Mouse (Mus musculus): ENCODE measurements around the gene Tefm. TPM values are rescaled to one million over a fixed set of nuclear protein-coding genes. Genes with fewer than 3 reads are reported as not detected.

Tefm gene
- polyA plus RNA-seq, 1 experiment: 37.3 TPM

DNA sequence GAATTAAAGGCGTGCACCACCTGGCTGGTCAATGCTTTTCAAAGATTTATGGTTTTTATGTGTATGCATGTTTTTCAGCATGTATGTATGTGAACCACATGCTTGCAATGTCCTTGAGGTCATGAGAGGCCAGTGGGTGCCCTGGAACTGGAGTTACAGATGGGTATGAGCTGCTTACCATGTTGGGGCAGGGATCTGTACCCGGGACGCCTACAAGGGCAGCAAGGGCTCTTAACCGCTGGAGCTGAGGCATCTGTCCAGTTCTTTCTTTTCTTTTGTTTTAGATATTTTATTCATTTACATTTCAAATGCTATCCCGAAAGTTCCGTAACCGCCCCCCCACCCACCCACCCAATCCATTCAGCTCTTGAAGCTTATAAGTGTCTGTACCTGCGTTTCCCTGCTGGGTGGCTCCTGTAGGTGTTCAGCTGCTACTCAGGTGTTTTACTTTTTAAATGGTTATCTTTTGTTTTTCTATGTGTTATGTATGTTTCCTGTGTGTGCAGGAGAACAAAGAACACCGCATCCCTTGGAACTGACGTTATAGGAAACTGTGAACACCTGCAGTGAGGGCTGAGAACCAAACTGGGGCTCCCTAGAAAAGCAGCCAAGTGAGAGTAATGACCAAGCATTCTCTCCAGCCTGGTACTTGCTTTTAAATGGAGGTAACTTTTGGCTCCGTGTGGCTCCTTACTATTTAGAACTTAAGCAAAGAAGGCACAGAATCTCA, 5.9 kb downstream of the Tefm start:
- peaks cover 22% of the 10 kb centered on the region for H3K36me3 ChIP-seq (ENCODE audit: control insufficient read depth, insufficient read depth, low read length, poor library complexity, severe bottlenecking)

DNA sequence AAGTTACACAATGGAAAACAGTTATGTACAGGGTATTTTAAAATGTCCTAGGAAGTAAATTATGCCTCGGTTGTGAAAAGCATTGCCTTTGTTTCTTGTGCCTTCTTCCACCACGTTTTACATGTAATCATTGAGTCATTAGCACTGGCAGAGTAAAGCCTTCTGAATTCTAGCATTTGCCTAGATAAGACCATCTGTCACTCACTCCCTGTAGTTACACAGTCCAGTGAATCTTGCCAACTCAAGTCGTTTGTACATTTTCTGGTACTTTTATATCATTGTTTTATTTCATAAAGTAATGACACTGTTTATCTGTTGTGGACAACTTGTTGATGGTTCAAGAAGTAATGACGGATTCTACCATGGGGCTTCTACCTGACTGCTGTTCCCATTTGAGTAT, 7.2 kb downstream of the Tefm start:
- H3K27me3 ChIP-seq (ENCODE audit: control insufficient read depth, insufficient read depth, low read length, poor library complexity, severe bottlenecking): no peaks in the 10 kb centered on the region
- TF ChIP-seq EP300 (IDR thresholded peaks at IDR 0.05; ENCODE audit: insufficient read depth, low read depth, low read length): no peak
- TF ChIP-seq CTCF (IDR thresholded peaks at IDR 0.05; ENCODE audit: low read depth, low read length): no peak
- no peak for TF ChIP-seq POLR2A (IDR thresholded peaks at IDR 0.05; ENCODE audit: insufficient read depth, low read length)
- H3K9ac ChIP-seq (ENCODE audit: low read depth, poor library complexity, severe bottlenecking): no peak overlapping the region
- H3K9me3 ChIP-seq (replicated peaks; ENCODE audit: control insufficient read depth, insufficient read depth, low read length, poor library complexity, severe bottlenecking): no peaks in the 10 kb centered on the region
- H3K36me3 ChIP-seq (ENCODE audit: control insufficient read depth, insufficient read depth, low read length, poor library complexity, severe bottlenecking): peaks cover 22% of the 10 kb centered on the region
- H3K4me3 ChIP-seq (ENCODE audit: low read depth, low read length): no peak overlapping the region
- peak overlapping the region; percentile 78; the same call in 1 of the 2 replicates for H3K27ac ChIP-seq (ENCODE audit: insufficient read depth, low read length)
- peaks cover 5% of the 10 kb centered on the region for H3K4me1 ChIP-seq (ENCODE audit: control insufficient read depth, insufficient read depth, low read length)

More for the DNA sequence above, 5.9 kb downstream of the Tefm start:
- TF ChIP-seq POLR2A (IDR thresholded peaks at IDR 0.05; ENCODE audit: insufficient read depth, low read length): no peak
- no peak for TF ChIP-seq CTCF (IDR thresholded peaks at IDR 0.05; ENCODE audit: low read depth, low read length)
- TF ChIP-seq EP300 (IDR thresholded peaks at IDR 0.05; ENCODE audit: insufficient read depth, low read depth, low read length): peak; percentile 93
- H3K27ac ChIP-seq (ENCODE audit: insufficient read depth, low read length): peak overlapping the region; percentile 82
- no peak overlapping the region for H3K4me3 ChIP-seq (ENCODE audit: low read depth, low read length)
- H3K9me3 ChIP-seq (replicated peaks; ENCODE audit: control insufficient read depth, insufficient read depth, low read length, poor library complexity, severe bottlenecking): no peaks in the 10 kb centered on the region
- H3K27me3 ChIP-seq (ENCODE audit: control insufficient read depth, insufficient read depth, low read length, poor library complexity, severe bottlenecking): no peaks in the 10 kb centered on the region
- H3K4me1 ChIP-seq (ENCODE audit: control insufficient read depth, insufficient read depth, low read length): peaks cover 5% of the 10 kb centered on the region
- no peak overlapping the region for H3K9ac ChIP-seq (ENCODE audit: low read depth, poor library complexity, severe bottlenecking)

DNA sequence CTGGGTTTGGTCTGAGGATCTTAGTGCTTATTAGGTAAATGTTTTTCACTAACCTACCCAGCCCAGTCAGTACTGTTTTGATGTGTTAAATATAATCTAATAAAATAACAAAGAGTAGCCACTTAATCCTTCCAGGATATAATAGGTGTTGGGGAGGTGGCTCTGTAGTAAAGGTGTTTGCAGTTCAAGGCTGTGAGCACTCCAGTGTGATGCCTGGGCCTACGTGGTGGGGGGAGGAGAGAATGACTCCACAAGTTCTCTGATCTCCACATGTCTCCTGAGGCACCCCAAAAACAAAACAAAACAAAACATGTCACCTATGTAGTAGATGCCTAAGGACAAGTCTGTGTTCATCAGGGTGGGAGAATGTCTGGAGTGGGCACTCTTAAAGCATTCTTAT, 9.9 kb downstream of the Tefm start:
- no peaks in the 10 kb centered on the region for H3K27me3 ChIP-seq (ENCODE audit: control insufficient read depth, insufficient read depth, low read length, poor library complexity, severe bottlenecking)
- H3K9ac ChIP-seq (ENCODE audit: low read depth, poor library complexity, severe bottlenecking): no peak overlapping the region
- H3K4me1 ChIP-seq (ENCODE audit: control insufficient read depth, insufficient read depth, low read length): peaks cover 5% of the 10 kb centered on the region
- H3K9me3 ChIP-seq (replicated peaks; ENCODE audit: control insufficient read depth, insufficient read depth, low read length, poor library complexity, severe bottlenecking): no peaks in the 10 kb centered on the region
- peak overlapping the region; percentile 93 for H3K27ac ChIP-seq (ENCODE audit: insufficient read depth, low read length)
- H3K4me3 ChIP-seq (ENCODE audit: low read depth, low read length): no peak overlapping the region
- TF ChIP-seq EP300 (IDR thresholded peaks at IDR 0.05; ENCODE audit: insufficient read depth, low read depth, low read length) (peak; percentile 97), CTCF (IDR thresholded peaks at IDR 0.05; ENCODE audit: low read depth, low read length) (no peak)
- H3K36me3 ChIP-seq (ENCODE audit: control insufficient read depth, insufficient read depth, low read length, poor library complexity, severe bottlenecking): peaks cover 22% of the 10 kb centered on the region

DNA sequence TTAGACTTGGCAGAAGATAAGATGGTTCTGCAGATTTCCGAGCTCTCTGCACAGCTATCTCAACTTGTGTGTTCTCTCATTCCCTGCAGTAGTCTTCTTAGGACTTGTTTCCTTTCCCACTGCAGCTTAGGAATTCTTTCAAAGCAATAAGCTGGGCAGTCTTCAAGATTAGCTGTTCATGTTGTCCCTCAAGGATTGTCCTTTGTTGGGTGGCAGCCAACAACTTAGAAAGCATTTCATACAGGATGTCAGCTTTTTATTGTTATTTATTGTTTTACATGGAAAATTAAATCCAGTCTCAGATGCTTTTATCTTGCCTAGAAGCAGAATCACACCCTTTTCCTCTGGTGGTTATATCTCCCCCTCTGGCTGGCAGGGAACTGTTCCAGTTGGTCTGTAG, 25.6 kb downstream of the Tefm start:
- no peaks in the 10 kb centered on the region for H3K9me3 ChIP-seq (replicated peaks; ENCODE audit: control insufficient read depth, insufficient read depth, low read length, poor library complexity, severe bottlenecking)
- peaks cover 47% of the 10 kb centered on the region for H3K36me3 ChIP-seq (ENCODE audit: control insufficient read depth, insufficient read depth, low read length, poor library complexity, severe bottlenecking)
- no peaks in the 10 kb centered on the region for H3K4me1 ChIP-seq (ENCODE audit: control insufficient read depth, insufficient read depth, low read length)
- H3K27me3 ChIP-seq (ENCODE audit: control insufficient read depth, insufficient read depth, low read length, poor library complexity, severe bottlenecking): no peaks in the 10 kb centered on the region
- no peak overlapping the region for H3K27ac ChIP-seq (ENCODE audit: insufficient read depth, low read length)
- no peak overlapping the region for H3K4me3 ChIP-seq (ENCODE audit: low read depth, low read length)
- H3K9ac ChIP-seq (ENCODE audit: low read depth, poor library complexity, severe bottlenecking): no peak overlapping the region
- TF ChIP-seq POLR2A (IDR thresholded peaks at IDR 0.05; ENCODE audit: insufficient read depth, low read length): no peak
- no peak for TF ChIP-seq CTCF (IDR thresholded peaks at IDR 0.05; ENCODE audit: low read depth, low read length)
- no peak for TF ChIP-seq EP300 (IDR thresholded peaks at IDR 0.05; ENCODE audit: insufficient read depth, low read depth, low read length)

DNA sequence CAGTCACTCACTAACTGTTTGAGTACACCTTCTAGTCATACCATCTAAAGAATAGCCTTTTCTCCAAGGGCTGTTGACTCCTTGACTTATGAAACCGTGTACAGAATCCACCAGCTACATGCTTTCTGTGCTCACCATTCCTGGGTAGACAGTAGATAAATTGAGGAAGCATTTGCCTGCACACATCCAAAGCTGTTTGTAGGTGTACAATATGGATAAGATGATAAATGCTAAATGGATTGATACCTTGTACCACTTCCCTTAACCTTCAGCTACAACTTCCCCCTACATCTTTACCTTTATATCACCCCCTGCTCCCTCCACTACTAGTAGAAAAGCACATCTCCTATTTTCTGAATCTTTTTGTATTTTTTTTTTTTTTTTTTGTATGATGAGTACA, 37.6 kb downstream of the Tefm start:
- TF ChIP-seq POLR2A (IDR thresholded peaks at IDR 0.05; ENCODE audit: insufficient read depth, low read length) (no peak), CTCF (IDR thresholded peaks at IDR 0.05; ENCODE audit: low read depth, low read length) (no peak), EP300 (IDR thresholded peaks at IDR 0.05; ENCODE audit: insufficient read depth, low read depth, low read length) (no peak)
- H3K4me1 ChIP-seq (ENCODE audit: control insufficient read depth, insufficient read depth, low read length): no peaks in the 10 kb centered on the region
- no peak overlapping the region for H3K27ac ChIP-seq (ENCODE audit: insufficient read depth, low read length)
- H3K36me3 ChIP-seq (ENCODE audit: control insufficient read depth, insufficient read depth, low read length, poor library complexity, severe bottlenecking): peaks cover 37% of the 10 kb centered on the region
- no peak overlapping the region for H3K4me3 ChIP-seq (ENCODE audit: low read depth, low read length)
- no peaks in the 10 kb centered on the region for H3K9me3 ChIP-seq (replicated peaks; ENCODE audit: control insufficient read depth, insufficient read depth, low read length, poor library complexity, severe bottlenecking)
- H3K27me3 ChIP-seq (ENCODE audit: control insufficient read depth, insufficient read depth, low read length, poor library complexity, severe bottlenecking): no peaks in the 10 kb centered on the region
- no peak overlapping the region for H3K9ac ChIP-seq (ENCODE audit: low read depth, poor library complexity, severe bottlenecking)

DNA sequence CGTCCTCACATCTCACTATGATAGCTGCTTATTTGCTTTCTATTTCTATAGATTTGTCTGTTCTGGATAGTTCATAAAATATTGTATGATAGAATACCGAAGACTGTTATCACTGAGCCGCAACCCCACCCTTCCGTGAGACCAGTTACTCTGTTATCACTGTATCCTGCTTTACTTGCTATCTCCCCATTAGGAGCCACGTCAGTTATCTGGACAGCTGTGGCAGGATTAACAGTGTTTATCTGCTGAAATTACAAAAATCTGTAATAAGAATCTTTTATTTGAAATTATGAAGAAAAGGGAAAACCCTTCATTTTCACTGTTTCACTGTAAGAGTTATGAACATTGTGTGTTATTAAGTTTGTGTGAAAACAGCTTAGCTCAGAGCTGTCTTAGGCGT, 40.7 kb downstream of the Tefm start:
- H3K27ac ChIP-seq (ENCODE audit: insufficient read depth, low read length): no peak overlapping the region
- H3K4me1 ChIP-seq (ENCODE audit: control insufficient read depth, insufficient read depth, low read length): peaks cover 3% of the 10 kb centered on the region
- H3K9me3 ChIP-seq (replicated peaks; ENCODE audit: control insufficient read depth, insufficient read depth, low read length, poor library complexity, severe bottlenecking): no peaks in the 10 kb centered on the region
- H3K4me3 ChIP-seq (ENCODE audit: low read depth, low read length): no peak overlapping the region
- TF ChIP-seq CTCF (IDR thresholded peaks at IDR 0.05; ENCODE audit: low read depth, low read length) (no peak), EP300 (IDR thresholded peaks at IDR 0.05; ENCODE audit: insufficient read depth, low read depth, low read length) (no peak)
- peaks cover 25% of the 10 kb centered on the region for H3K36me3 ChIP-seq (ENCODE audit: control insufficient read depth, insufficient read depth, low read length, poor library complexity, severe bottlenecking)
- no peak overlapping the region for H3K9ac ChIP-seq (ENCODE audit: low read depth, poor library complexity, severe bottlenecking)
- H3K27me3 ChIP-seq (ENCODE audit: control insufficient read depth, insufficient read depth, low read length, poor library complexity, severe bottlenecking): no peaks in the 10 kb centered on the region

Measured in ES-Bruce4 (cell line).